Mouse (Mus musculus): ENCODE measurements around the gene Akna. TPM values are rescaled to one million over a fixed set of nuclear protein-coding genes. Genes with fewer than 3 reads are reported as not detected.

The Akna gene
- polyA plus RNA-seq (2012; rRNA removed): 56.8 and 61.0 TPM in 2 replicates

DNA sequence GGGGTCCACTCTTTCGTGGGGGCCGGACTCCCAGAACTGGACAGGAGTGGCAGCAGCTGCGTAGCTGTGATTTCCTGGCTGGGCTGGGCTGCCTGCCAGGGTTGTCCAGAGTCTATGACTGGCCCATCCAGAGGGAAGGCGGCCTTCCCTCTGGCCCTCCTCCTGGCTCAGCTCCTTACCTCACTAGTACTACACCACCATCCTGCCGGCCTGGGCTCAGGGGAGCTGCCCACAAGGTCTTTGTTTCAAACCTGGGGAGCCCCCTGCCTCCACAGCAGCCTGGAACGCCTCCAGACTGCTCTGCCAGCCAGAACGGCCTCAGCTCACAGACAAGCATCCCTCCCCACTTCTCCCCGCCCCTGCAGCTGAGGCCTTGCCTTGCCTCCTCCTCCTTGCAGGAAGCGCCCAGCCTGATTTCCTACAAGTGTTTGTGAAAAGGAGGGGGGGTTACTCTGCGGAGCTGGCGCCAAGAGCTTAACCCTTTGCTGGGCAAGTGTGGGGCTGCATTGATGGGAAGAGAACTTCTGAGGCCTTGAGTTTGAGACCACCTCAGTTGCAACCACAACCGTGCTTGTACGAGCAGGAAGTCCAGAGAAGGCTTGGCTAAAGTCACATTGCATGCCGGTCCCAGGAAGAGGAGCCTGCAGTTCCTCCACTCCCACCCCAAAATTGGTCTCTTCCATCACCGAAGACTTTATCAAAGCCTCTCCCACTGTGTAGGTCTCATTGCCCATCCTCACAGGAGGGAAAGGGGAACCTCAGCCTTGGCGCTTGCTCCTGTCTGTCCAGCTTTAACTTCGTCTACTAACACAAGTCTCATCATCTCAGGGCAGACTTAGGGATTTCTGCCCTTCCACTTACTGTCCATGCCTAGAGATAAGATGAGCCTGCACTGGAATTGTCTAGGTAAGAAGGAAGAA is at the start of gene Akna:
TSS of gene Akna (minus strand) at position 315 of the 920 bp plus-strand sequence.
- Histone ChIP-seq H3K27me3 (ENCODE audit: control insufficient read depth, insufficient read depth, low read length) (no peaks in the 10 kb centered on the region), H3K4me1 (ENCODE audit: control insufficient read depth, insufficient read depth, low read length) (no peaks in the 10 kb centered on the region), H3K4me3 (ENCODE audit: control insufficient read depth, low read depth, low read length) (peak within 1 kb of the TSS; percentile 42), H3K36me3 (ENCODE audit: control insufficient read depth, insufficient read depth, low read length) (no peaks in the 10 kb centered on the region), H3K27ac (ENCODE audit: control insufficient read depth, insufficient read depth, low read depth, low read length) (peak within 1 kb of the TSS; percentile 61)
- TF ChIP-seq POLR2A (IDR thresholded peaks at IDR 0.05; ENCODE audit: control insufficient read depth, low read depth, low read length) (no peak), CTCF (IDR thresholded peaks at IDR 0.05; ENCODE audit: control insufficient read depth, insufficient read depth, insufficient replicate concordance, low read depth, low read length) (no peak)

DNA sequence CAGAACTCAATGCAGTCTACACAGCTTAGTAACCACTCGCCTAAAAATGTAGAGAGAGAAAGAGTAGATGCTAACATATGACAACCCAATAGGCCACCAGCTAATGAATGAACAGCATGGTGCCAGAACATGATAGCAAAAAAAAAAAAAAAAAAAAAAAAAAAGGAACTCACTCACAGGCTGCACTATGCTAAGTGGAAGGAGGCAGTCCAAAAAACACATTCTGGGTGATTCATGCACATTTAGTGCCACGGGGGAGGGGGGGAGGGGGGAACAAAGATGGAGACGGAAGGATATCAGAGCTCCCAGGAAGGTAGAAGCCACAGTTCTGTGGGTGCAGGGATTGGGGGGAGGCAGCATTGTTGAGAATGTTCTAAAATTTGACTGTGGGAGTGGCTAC is 49.4 kb upstream of the Akna start:
- Histone ChIP-seq H3K36me3 (ENCODE audit: control insufficient read depth, insufficient read depth, low read length) (no peaks in the 10 kb centered on the region), H3K27ac (ENCODE audit: control insufficient read depth, insufficient read depth, low read depth, low read length) (no peak overlapping the region), H3K27me3 (ENCODE audit: control insufficient read depth, insufficient read depth, low read length) (no peaks in the 10 kb centered on the region), H3K4me3 (ENCODE audit: control insufficient read depth, low read depth, low read length) (no peak overlapping the region), H3K4me1 (ENCODE audit: control insufficient read depth, insufficient read depth, low read length) (no peaks in the 10 kb centered on the region)
- TF ChIP-seq POLR2A (IDR thresholded peaks at IDR 0.05; ENCODE audit: control insufficient read depth, low read depth, low read length) (no peak), CTCF (IDR thresholded peaks at IDR 0.05; ENCODE audit: control insufficient read depth, insufficient read depth, insufficient replicate concordance, low read depth, low read length) (no peak)

DNA sequence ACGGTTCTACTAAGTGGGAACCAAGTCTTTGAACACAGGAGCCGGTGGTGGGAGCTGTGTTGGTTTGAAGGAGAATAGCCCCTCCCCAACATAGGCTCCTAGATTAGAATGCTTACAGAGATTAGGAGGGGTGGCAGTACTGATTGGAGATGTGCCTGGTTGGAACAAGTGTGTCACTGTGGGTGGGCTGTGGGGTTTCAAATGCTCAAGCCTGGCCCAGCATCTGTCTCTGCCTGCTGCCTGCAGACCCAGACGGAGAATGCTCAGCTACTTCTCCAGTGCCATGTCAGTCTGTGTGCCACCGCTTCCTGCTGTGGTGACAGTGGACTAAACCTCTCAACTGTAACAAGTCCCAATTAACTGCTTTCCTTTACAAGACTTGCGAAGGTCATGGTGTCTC is 47.4 kb upstream of the Akna start:
- no peaks in the 10 kb centered on the region for H3K4me1 ChIP-seq (ENCODE audit: control insufficient read depth, insufficient read depth, low read length)
- no peak overlapping the region for H3K27ac ChIP-seq (ENCODE audit: control insufficient read depth, insufficient read depth, low read depth, low read length)
- no peaks in the 10 kb centered on the region for H3K27me3 ChIP-seq (ENCODE audit: control insufficient read depth, insufficient read depth, low read length)
- H3K4me3 ChIP-seq (ENCODE audit: control insufficient read depth, low read depth, low read length): no peak overlapping the region
- no peaks in the 10 kb centered on the region for H3K36me3 ChIP-seq (ENCODE audit: control insufficient read depth, insufficient read depth, low read length)
- TF ChIP-seq POLR2A (IDR thresholded peaks at IDR 0.05; ENCODE audit: control insufficient read depth, low read depth, low read length): no peak
- TF ChIP-seq CTCF (IDR thresholded peaks at IDR 0.05; ENCODE audit: control insufficient read depth, insufficient read depth, insufficient replicate concordance, low read depth, low read length): no peak

DNA sequence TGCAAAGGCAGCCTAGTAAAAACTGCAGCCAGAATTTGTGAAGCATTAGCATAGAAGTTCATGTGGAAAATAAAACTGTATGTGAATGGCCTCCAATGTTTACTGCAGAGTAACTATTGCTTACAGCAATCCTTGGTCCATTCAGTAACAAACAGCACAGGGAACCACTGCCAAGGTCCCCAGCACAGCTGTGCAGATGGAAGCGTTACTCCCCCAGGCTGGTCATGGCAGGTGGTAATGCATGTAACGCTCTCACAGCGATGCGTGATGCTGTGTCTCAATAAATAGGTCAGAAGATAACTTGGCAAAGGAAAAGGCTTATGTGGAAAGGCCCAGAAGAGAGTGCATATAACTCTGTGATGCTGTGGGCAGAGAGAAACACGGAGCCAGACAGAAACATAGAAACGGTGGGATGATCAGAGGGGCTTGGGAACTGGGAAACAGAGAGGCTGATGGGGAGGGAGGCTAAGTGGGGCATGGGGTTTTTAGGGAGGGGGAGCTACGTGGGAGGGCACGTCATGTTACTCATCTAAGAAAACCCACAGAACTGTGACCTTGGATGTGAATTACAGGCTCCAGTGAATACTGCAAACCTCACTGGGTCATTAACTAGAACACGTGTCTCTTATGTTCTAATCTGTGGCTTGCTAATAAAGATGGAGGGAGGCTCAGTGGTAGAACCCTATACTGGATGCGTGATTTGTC is 41.4 kb upstream of the Akna start:
- no peaks in the 10 kb centered on the region for H3K4me1 ChIP-seq (ENCODE audit: control insufficient read depth, insufficient read depth, low read length)
- no peaks in the 10 kb centered on the region for H3K36me3 ChIP-seq (ENCODE audit: control insufficient read depth, insufficient read depth, low read length)
- TF ChIP-seq POLR2A (IDR thresholded peaks at IDR 0.05; ENCODE audit: control insufficient read depth, low read depth, low read length): no peak
- no peak overlapping the region for H3K27ac ChIP-seq (ENCODE audit: control insufficient read depth, insufficient read depth, low read depth, low read length)
- H3K27me3 ChIP-seq (ENCODE audit: control insufficient read depth, insufficient read depth, low read length): no peaks in the 10 kb centered on the region
- no peak overlapping the region for H3K4me3 ChIP-seq (ENCODE audit: control insufficient read depth, low read depth, low read length)

DNA sequence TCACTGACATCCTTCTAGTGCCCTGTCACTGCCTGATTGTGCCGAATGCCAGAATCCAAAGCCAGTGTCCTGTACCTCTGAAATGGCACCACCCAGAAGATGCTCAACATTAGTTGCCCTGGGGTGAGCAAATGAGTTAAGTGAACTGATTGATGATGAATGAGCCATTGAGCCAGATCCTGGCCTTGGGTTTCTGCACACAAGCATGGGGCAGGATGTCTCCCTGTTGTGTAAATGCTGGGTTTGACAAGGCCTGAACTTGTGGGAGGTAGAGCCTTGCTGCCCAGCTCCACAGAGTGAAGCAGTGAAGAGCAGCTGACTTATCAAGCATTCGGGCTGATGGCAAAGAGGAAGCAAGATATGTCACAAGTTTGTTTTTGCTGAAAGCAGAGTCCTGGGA is 39.9 kb upstream of the Akna start:
- TF ChIP-seq CTCF (IDR thresholded peaks at IDR 0.05; ENCODE audit: control insufficient read depth, insufficient read depth, insufficient replicate concordance, low read depth, low read length) (no peak), POLR2A (IDR thresholded peaks at IDR 0.05; ENCODE audit: control insufficient read depth, low read depth, low read length) (no peak)
- H3K27me3 ChIP-seq (ENCODE audit: control insufficient read depth, insufficient read depth, low read length): no peaks in the 10 kb centered on the region
- H3K27ac ChIP-seq (ENCODE audit: control insufficient read depth, insufficient read depth, low read depth, low read length): no peak overlapping the region
- no peak overlapping the region for H3K4me3 ChIP-seq (ENCODE audit: control insufficient read depth, low read depth, low read length)
- H3K4me1 ChIP-seq (ENCODE audit: control insufficient read depth, insufficient read depth, low read length): no peaks in the 10 kb centered on the region
- H3K36me3 ChIP-seq (ENCODE audit: control insufficient read depth, insufficient read depth, low read length): no peaks in the 10 kb centered on the region

DNA sequence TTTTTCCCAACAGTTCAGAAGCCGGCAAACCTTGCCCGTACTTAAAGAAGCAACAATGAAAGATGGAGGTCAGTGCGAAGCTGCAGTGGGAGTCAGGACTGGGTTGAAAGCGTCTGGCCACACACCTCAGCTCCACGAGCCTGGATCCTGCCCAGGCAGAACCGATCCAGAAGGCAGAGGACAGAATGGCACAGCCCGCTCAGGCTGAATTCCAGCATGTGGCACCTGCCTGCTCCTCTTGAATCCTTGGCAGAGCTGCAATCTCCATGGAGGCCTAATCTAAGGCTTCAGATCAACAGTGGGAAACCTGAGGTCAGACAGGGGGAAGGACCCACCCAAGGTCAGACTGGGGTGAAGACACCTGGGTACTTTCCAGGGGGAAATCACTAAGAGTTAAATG is 38.5 kb upstream of the Akna start:
- Histone ChIP-seq H3K27me3 (ENCODE audit: control insufficient read depth, insufficient read depth, low read length) (no peaks in the 10 kb centered on the region), H3K27ac (ENCODE audit: control insufficient read depth, insufficient read depth, low read depth, low read length) (no peak overlapping the region), H3K4me1 (ENCODE audit: control insufficient read depth, insufficient read depth, low read length) (no peaks in the 10 kb centered on the region), H3K36me3 (ENCODE audit: control insufficient read depth, insufficient read depth, low read length) (no peaks in the 10 kb centered on the region), H3K4me3 (ENCODE audit: control insufficient read depth, low read depth, low read length) (no peak overlapping the region)
- no peak for TF ChIP-seq CTCF (IDR thresholded peaks at IDR 0.05; ENCODE audit: control insufficient read depth, insufficient read depth, insufficient replicate concordance, low read depth, low read length)
- TF ChIP-seq POLR2A (IDR thresholded peaks at IDR 0.05; ENCODE audit: control insufficient read depth, low read depth, low read length): no peak

DNA sequence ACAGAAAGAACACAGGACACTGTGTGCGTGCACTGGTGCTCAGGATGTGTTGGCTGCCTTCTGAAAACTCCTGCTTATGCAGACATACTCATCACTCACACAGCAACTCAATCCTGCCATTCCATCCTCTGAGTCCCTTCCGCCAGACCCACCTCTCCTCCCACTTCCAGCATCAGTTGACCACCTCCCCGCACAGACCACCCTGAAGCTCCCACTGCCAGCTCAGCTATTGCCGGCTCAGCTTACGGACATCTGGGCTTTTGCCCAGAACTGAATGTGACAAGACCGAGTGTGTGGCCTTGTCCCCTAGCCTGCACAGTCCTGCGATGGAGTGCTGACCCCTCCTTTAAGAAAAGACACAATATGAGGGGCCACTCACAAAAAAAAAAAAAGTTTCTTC is 37.1 kb upstream of the Akna start:
- Histone ChIP-seq H3K27ac (ENCODE audit: control insufficient read depth, insufficient read depth, low read depth, low read length) (no peak overlapping the region), H3K4me1 (ENCODE audit: control insufficient read depth, insufficient read depth, low read length) (no peaks in the 10 kb centered on the region), H3K27me3 (ENCODE audit: control insufficient read depth, insufficient read depth, low read length) (no peaks in the 10 kb centered on the region), H3K36me3 (ENCODE audit: control insufficient read depth, insufficient read depth, low read length) (no peaks in the 10 kb centered on the region), H3K4me3 (ENCODE audit: control insufficient read depth, low read depth, low read length) (no peak overlapping the region)
- no peak for TF ChIP-seq POLR2A (IDR thresholded peaks at IDR 0.05; ENCODE audit: control insufficient read depth, low read depth, low read length)
- TF ChIP-seq CTCF (IDR thresholded peaks at IDR 0.05; ENCODE audit: control insufficient read depth, insufficient read depth, insufficient replicate concordance, low read depth, low read length): no peak
